Mouse (Mus musculus): Measurements from ENCODE around the gene Rgma. TPM values are rescaled to one million over a fixed set of nuclear protein-coding genes. Genes with fewer than 3 reads are reported as not detected.

The Rgma gene
- total RNA-seq, 2 experiments from 2014 or later, result 49.3 to 56.0 TPM

GRCm38 (mm10) chr7:73428525-73428924 is 53.2 kb downstream of the Rgma start:
- no peak for DNase-seq (ENCODE audit: low spot score in 2 of 2)

GRCm38 (mm10) chr7:73433637-73434335 is 58.5 kb downstream of the Rgma start:
- no peak for DNase-seq (ENCODE audit: low spot score in 2 of 2)

GRCm38 (mm10) chr7:73434336-73434677 is 59.0 kb downstream of the Rgma start:
- no peak for DNase-seq (ENCODE audit: low spot score in 2 of 2)

- DNase-seq (ENCODE audit: low spot score in 2 of 2), result no peak
These were observed 60.4 kb downstream of the Rgma start for GRCm38 (mm10) chr7:73435685-73436084.

- no peak for DNase-seq (ENCODE audit: low spot score in 2 of 2)
These were observed 66.5 kb downstream of the Rgma start for GRCm38 (mm10) chr7:73441802-73442201.

- no peak for DNase-seq (ENCODE audit: low spot score in 2 of 2)
These were observed 66.9 kb downstream of the Rgma start for GRCm38 (mm10) chr7:73442246-73442645.

- DNase-seq (ENCODE audit: low spot score in 2 of 2), result no peak
These were observed 76.3 kb downstream of the Rgma start for GRCm38 (mm10) chr7:73451594-73451993.

- no peak for DNase-seq (ENCODE audit: low spot score in 2 of 2)
These were observed 77.0 kb downstream of the Rgma start for GRCm38 (mm10) chr7:73452187-73452808.

GRCm38 (mm10) chr7:73454113-73454512 is 78.8 kb downstream of the Rgma start:
- DNase-seq (ENCODE audit: low spot score in 2 of 2), result no peak

- DNase-seq (ENCODE audit: low spot score in 2 of 2), result no peak
These were observed 88.2 kb downstream of the Rgma start for GRCm38 (mm10) chr7:73463546-73463945.

- no peak for DNase-seq (ENCODE audit: low spot score in 2 of 2)
These were observed 92.4 kb downstream of the Rgma start for GRCm38 (mm10) chr7:73467741-73468140.

Other genes with a start within 250 kb of the Rgma start
- gene Chd2, start 166.3 kb downstream of the Rgma start, total RNA-seq (2021), result 10 to 100 TPM; 50.7 to 55.7 TPM

Measured in layer of hippocampus, adult 18-20 months (tissue).